Mouse (Mus musculus) embryonic facial prominence, embryonic 11.5 days (tissue): ENCODE data around the gene Gm5114. TPM values are rescaled to one million over a fixed set of nuclear protein-coding genes. Genes with fewer than 3 reads are reported as not detected.
A peak's percentile ranks its signal among the peaks of the same experiment; 100 is the strongest.
"Not testable (repeated sequence)": the region's sequence is repeated elsewhere in the genome, so short reads cannot be mapped to it uniquely, and the experiment has no call there.

Experiments
- ATAC-seq: fragments of 200-750 bp; cut with Nextera tagmentation; replicated peaks from 2 replicates; pipeline ENCODE4 v1.8.0; 2017; ENCODE audit warnings: low read depth; ENCODE audit not compliant: insufficient number of reproducible peaks, low FRiP score, low TSS enrichment
- DNase-seq: peaks from one replicate; pipeline ENCODE4 v3.0.0-alpha.2; 2015; ENCODE audit warnings: low spot score
- H3K27ac ChIP-seq: fragments of 300-500 bp; sonication (generic); replicated peaks from 2 replicates; pipeline ENCODE4 v1.5.1; 2014; ENCODE audit warnings: mild to moderate bottlenecking, low read depth, low read length, control low read depth
- H3K27me3 ChIP-seq: fragments of 300-500 bp; sonication (generic); 2 replicates; pipeline ENCODE4 v1.6.1; 2014; ENCODE audit warnings: mild to moderate bottlenecking, low read length, moderate library complexity, mixed read lengths; ENCODE audit not compliant: control insufficient read depth, insufficient read depth
- H3K36me3 ChIP-seq: fragments of 300-500 bp; sonication (generic); replicated peaks from 2 replicates; pipeline ENCODE4 v1.6.1; 2014; ENCODE audit warnings: low read depth, mild to moderate bottlenecking, low read length, moderate library complexity, mixed read lengths; ENCODE audit not compliant: control insufficient read depth, insufficient read depth
- H3K4me1 ChIP-seq: fragments of 300-500 bp; sonication (generic); 2 replicates; pipeline ENCODE4 v1.6.1; 2014; ENCODE audit warnings: low read length, mixed read lengths; ENCODE audit not compliant: control insufficient read depth, insufficient read depth
- H3K4me2 ChIP-seq: fragments of 300-500 bp; sonication (generic); 2 replicates; pipeline ENCODE4 v1.6.1; 2014; ENCODE audit warnings: low read depth, mild to moderate bottlenecking, control low read depth, low read length, moderate library complexity
- H3K4me3 ChIP-seq: fragments of 300-500 bp; sonication (generic); 2 replicates; pipeline ENCODE4 v1.5.1; 2014; ENCODE audit warnings: low read depth, low read length, control low read depth
- H3K9ac ChIP-seq: fragments of 300-500 bp; sonication (generic); replicated peaks from 2 replicates; pipeline ENCODE4 v1.6.1; 2014; ENCODE audit warnings: mild to moderate bottlenecking, control low read depth, low read length
- H3K9me3 ChIP-seq: fragments of 300-500 bp; sonication (generic); replicated peaks from 2 replicates; pipeline ENCODE4 v1.6.1; 2016; ENCODE audit warnings: mild to moderate bottlenecking, low read length, inconsistent platforms, mixed read lengths; ENCODE audit not compliant: control insufficient read depth
- WGBS: fragments of 180-500 bp; shearing (Covaris S2); extraction: QIAGEN DNeasy Blood & Tissue Kit; methylation state at CpG from one replicate; pipeline ENCODE4 v1.1.7; 2014; 5-methylcytosine and 5-hydroxymethylcytosine counted together
- microRNA-seq: library from miRNA; unstranded; fragments of <30 nt; microRNA quantifications from one replicate; pipeline ENCODE4, GENCODE M21; 2016; ENCODE audit warnings: borderline number of aligned reads
- polyA plus RNA-seq: library from polyadenylated mRNA; unstranded; fragments of >200 nt; fragmentation: Nextera tagmentation; extraction: Ambion mirVana; gene quantifications from 2 replicates; pipeline ENCODE4 v1.2.1, GENCODE M21; 2014

The Gm5114 gene
- not detected in 2 replicates for polyA plus RNA-seq

- DNase-seq, H3K27ac ChIP-seq, H3K4me3 ChIP-seq, H3K4me1 ChIP-seq, ATAC-seq, H3K27me3 ChIP-seq, H3K36me3 ChIP-seq, H3K4me2 ChIP-seq, H3K9ac ChIP-seq, H3K9me3 ChIP-seq: not testable (repeated sequence)
- WGBS = 36% methylated on average over 1 of the region's 1 CpGs
Observed at GRCm38 (mm10) chr7:39413060-39413459, at the start of gene Gm5114. Gene Gm5114, minus strand, starts transcription at chr7:39413160.

GRCm38 (mm10) chr7:39455806-39456205, 42.8 kb upstream of the Gm5114 start:
- H3K9me3 ChIP-seq = no peaks in the 10 kb centered on the region
- no peaks in the 10 kb centered on the region for H3K36me3 ChIP-seq
- H3K27me3 ChIP-seq = no peaks in the 10 kb centered on the region
- no peak overlapping the region for H3K9ac ChIP-seq
- H3K4me1 ChIP-seq = no peaks in the 10 kb centered on the region
- no peak overlapping the region for H3K4me3 ChIP-seq
- 28% methylated on average over 6 of the region's 6 CpGs for WGBS
- no peak overlapping the region for H3K4me2 ChIP-seq
- ATAC-seq = no peak
- peak; percentile 72 for DNase-seq
- no peak overlapping the region for H3K27ac ChIP-seq

- no peaks in the 10 kb centered on the region for H3K36me3 ChIP-seq
- peak overlapping the region; percentile 67 for H3K4me3 ChIP-seq
- no peaks in the 10 kb centered on the region for H3K27me3 ChIP-seq
- WGBS = 2% methylated on average over 36 of the region's 36 CpGs
- no peaks in the 10 kb centered on the region for H3K9me3 ChIP-seq
- peak overlapping the region; percentile 72 for H3K4me2 ChIP-seq
- ATAC-seq (peak; percentile 100), DNase-seq (peak; percentile 98)
- peak overlapping the region; percentile 76 for H3K9ac ChIP-seq
- 0 out of 2 replicates have a peak, but pooled peaks cover 2% of the 10 kb centered on the region for H3K4me1 ChIP-seq
- H3K27ac ChIP-seq = no peak overlapping the region
Observed at GRCm38 (mm10) chr7:39449260-39450021, 36.5 kb upstream of the Gm5114 start.

- 61% methylated on average over 11 of the region's 11 CpGs for WGBS
- H3K36me3 ChIP-seq = no peaks in the 10 kb centered on the region
- 0 out of 2 replicates have a peak, but pooled peaks have one; percentile 14 for ATAC-seq
- no peaks in the 10 kb centered on the region for H3K9me3 ChIP-seq
- no peak for DNase-seq
- H3K4me2 ChIP-seq = peak overlapping the region; percentile 8
- peak overlapping the region; percentile 67 for H3K4me3 ChIP-seq
- no peak overlapping the region for H3K27ac ChIP-seq
- 0 out of 2 replicates have a peak, but pooled peaks cover 2% of the 10 kb centered on the region for H3K4me1 ChIP-seq
- H3K9ac ChIP-seq = no peak overlapping the region; the same call in 1 of the 2 replicates
- H3K27me3 ChIP-seq = no peaks in the 10 kb centered on the region
Observed at GRCm38 (mm10) chr7:39448626-39449242, 35.8 kb upstream of the Gm5114 start.

- no peaks in the 10 kb centered on the region for H3K27me3 ChIP-seq
- DNase-seq (no peak), ATAC-seq (no peak)
- H3K9me3 ChIP-seq = no peaks in the 10 kb centered on the region
- WGBS = 45% methylated on average over 2 of the region's 2 CpGs
- no peaks in the 10 kb centered on the region for H3K36me3 ChIP-seq
- no peak overlapping the region for H3K4me2 ChIP-seq
- H3K9ac ChIP-seq = no peak overlapping the region
- H3K4me1 ChIP-seq = no peaks in the 10 kb centered on the region
- H3K27ac ChIP-seq = no peak overlapping the region
- no peak overlapping the region for H3K4me3 ChIP-seq
Observed at GRCm38 (mm10) chr7:39441237-39441636, 28.3 kb upstream of the Gm5114 start.

GRCm38 (mm10) chr7:39440362-39440761, 27.4 kb upstream of the Gm5114 start:
- Histone ChIP-seq H3K9ac (no peak overlapping the region), H3K4me2 (no peak overlapping the region), H3K27ac (no peak overlapping the region), H3K36me3 (no peaks in the 10 kb centered on the region), H3K4me3 (no peak overlapping the region), H3K27me3 (no peaks in the 10 kb centered on the region), H3K4me1 (no peaks in the 10 kb centered on the region), H3K9me3 (no peaks in the 10 kb centered on the region)
- no peak for DNase-seq
- ATAC-seq = no peak
- 87% methylated on average over 4 of the region's 4 CpGs for WGBS

Small RNA genes lying within 50 kb of the gene (microRNA-seq; reads per million reads assigned to microRNA genes)
- not detected for gene Gm27437

Other genes starting within 250 kb of the Gm5114 start
- gene Zfp619, start 104.6 kb upstream of the Gm5114 start, polyA plus RNA-seq = 3.2 and 3.6 TPM in 2 replicates